Mouse (Mus musculus) lung, postnatal 36 days (tissue): ENCODE measurements around the gene Armcx2.
A peak's percentile ranks its signal among the peaks of the same experiment; 100 is the strongest.
"Not testable (repeated sequence)": the region's sequence is repeated elsewhere in the genome, so short reads cannot be mapped to it uniquely, and the experiment has no call there.

Experiments used
- DNase-seq: peaks from one replicate; pipeline ENCODE4 v3.0.0; 2022; ENCODE audit warnings: mixed read lengths

Armcx2 gene

GRCm38 (mm10) chrX:134808755-134809224 lies at the start of gene Armcx2:
TSS of gene Armcx2 (minus strand) at chrX:134809221.
- DNase-seq = peak; percentile 56

GRCm38 (mm10) chrX:134849662-134850061 lies 40.6 kb upstream of the Armcx2 start:
- DNase-seq = no peak

- no peak for DNase-seq
These were observed 35.4 kb upstream of the Armcx2 start for GRCm38 (mm10) chrX:134844424-134844823.

GRCm38 (mm10) chrX:134830508-134830907 lies 21.5 kb upstream of the Armcx2 start:
- no peak for DNase-seq

GRCm38 (mm10) chrX:134807833-134808754 lies 927 bp downstream of the Armcx2 start:
- peak; percentile 28 for DNase-seq

- no peak for DNase-seq
These were observed 21.3 kb downstream of the Armcx2 start for GRCm38 (mm10) chrX:134787728-134788127.

- DNase-seq = not testable (repeated sequence)
These were observed 45.4 kb downstream of the Armcx2 start for GRCm38 (mm10) chrX:134763428-134764198.

- peak; percentile 11 for DNase-seq
These were observed 51.6 kb downstream of the Armcx2 start for GRCm38 (mm10) chrX:134757293-134757995.

- peak; percentile 85 for DNase-seq
These were observed 52.4 kb downstream of the Armcx2 start, which contains the start of gene Armcx3 for GRCm38 (mm10) chrX:134756434-134757292. TSS of gene Armcx3 (plus strand) at chrX:134756595.
